Mouse (Mus musculus) frontal cortex, postnatal 36 days (tissue): ENCODE data around the gene Atg7.

Experiments
- DNase-seq, 2 experiments: peaks; one replicate each; pipeline ENCODE4 v3.0.0; 2022; ENCODE audit warnings: low spot score in 2 of 2

The Atg7 gene

GRCm38 (mm10) chr6:114735054-114735453 is 92.2 kb downstream of the Atg7 start:
- DNase-seq: no peak

GRCm38 (mm10) chr6:114736355-114736754 is 93.5 kb downstream of the Atg7 start:
- no peak for DNase-seq

GRCm38 (mm10) chr6:114737181-114737580 is 94.3 kb downstream of the Atg7 start:
- DNase-seq: no peak

- DNase-seq: no peak
These were observed 95.2 kb downstream of the Atg7 start for GRCm38 (mm10) chr6:114737931-114738759.

GRCm38 (mm10) chr6:114738760-114739112 is 95.8 kb downstream of the Atg7 start:
- DNase-seq: no peak

DNA sequence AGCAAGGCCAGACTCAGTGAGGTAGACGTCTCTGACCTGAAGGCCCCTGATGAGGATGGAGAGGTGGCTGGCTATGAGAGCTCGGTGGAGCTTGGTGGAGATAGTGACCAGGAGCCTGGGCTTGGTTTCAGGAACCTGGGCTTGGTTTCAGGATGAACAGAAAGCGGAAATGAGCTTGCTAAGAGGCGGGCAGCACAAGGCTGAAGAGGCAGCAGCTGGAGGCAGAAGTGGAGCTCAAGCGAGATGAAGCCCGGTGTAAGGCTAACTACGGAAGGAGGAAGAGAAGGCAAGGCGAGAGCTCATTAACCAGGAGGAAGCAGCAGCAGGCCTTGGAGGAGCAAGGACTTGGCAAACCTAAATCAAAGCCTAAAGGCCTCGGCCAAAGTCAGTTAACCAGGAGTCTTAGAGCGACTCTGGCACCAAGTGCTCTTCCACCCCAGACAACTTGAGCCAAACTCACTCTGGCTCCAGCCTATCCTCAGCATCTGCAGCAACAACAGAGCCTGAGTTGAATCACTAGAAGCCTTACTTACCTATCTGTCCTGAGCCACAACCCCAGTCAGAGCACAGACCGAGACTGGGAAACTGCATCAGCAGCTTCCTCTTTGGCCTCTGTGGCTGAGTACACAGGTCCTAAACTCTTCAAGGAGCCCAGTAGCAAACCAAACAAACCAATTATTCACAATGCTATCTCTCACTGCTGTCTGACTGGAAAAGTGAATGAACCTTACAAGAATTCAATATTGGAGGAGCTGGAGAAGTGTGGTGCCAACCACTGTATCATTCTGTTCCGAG is 99.5 kb downstream of the Atg7 start:
- no peak for DNase-seq

DNA sequence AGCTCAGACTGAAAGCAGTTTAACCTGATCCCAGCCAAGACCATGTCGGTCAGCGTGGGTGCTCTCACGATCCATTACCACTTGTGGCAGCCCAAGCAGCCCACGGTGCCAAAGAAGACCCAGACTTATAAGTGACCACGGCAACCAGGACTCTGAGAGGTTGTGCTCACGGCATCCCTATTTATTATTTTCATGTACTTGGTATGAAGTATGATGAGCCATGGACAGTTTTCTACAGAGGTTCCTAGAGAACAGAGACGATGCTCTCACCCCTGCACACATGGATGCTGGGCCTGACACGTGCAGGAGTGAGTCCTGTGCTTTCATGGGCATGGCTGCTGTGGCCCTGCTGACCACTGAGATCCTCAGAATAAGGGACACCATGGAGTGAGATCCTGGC is 100.2 kb downstream of the Atg7 start:
- DNase-seq: no peak

DNA sequence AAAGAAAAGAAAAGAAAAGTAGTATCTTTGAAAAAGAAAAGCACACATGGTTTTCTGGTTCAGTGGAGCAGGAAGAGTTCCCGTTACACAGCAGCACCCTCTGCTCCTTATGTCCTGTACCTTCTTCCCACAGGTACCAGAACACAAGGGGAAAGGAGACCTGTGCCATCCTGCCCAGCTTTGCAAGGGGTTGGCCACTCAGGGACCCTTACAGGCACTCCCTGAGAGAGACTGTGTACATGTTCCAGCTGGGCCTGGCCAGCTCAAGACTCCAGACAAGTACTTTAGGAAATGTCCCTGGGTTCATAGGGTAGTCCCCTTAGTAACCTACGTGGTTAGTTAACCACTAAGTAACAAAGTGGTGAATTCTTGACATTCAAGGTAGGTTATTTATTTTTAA is 100.9 kb downstream of the Atg7 start:
- DNase-seq: no peak

DNA sequence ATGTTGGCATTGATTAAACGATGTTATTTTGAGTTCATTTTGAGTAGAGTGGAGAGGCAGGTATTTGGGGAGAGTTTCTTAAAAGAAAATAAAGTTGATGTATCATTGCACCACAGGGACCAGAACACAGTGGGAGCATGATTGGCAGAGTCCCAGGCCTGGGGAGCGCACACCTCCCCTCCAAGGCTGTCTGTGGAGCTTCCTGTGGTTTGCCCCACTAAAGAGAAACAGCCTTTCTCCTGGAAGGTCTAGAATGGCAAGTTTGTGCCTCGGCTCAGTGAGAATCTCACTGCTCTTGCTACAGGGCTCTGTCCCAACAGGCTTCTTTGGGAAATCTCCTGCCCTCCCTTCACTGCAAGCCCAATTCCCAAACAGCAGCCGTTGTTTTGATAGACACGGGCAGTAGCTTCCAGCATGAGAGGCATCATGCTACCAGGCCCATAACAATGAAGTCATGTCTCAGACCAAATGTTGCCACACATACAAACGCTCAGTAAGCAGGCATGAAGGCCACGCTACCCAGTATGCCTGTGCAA is 103.6 kb downstream of the Atg7 start:
- DNase-seq: no peak

DNA sequence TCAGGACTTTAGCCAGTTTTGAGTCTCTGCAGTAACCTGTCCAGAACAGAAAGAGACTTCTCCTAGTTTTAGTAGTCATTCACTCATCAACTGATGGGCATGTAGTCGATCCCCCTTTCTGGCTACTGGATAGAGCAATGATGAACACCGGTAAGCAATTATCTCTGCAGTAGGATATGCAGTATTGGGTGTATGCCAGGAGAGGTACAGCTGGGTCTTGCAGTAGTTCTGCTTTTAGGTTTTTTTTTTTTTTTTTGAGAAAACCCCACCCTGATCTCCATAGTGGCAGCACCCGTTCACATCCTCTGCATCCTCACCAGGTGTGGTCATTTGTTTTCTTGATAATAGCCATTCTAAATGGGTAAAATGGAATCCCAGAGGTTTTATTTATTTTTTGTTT is 105.5 kb downstream of the Atg7 start:
- no peak for DNase-seq

GRCm38 (mm10) chr6:114748882-114749281 is 106.0 kb downstream of the Atg7 start:
- DNase-seq: no peak

- DNase-seq: no peak
These were observed 115.9 kb downstream of the Atg7 start for GRCm38 (mm10) chr6:114758795-114759194.

DNA sequence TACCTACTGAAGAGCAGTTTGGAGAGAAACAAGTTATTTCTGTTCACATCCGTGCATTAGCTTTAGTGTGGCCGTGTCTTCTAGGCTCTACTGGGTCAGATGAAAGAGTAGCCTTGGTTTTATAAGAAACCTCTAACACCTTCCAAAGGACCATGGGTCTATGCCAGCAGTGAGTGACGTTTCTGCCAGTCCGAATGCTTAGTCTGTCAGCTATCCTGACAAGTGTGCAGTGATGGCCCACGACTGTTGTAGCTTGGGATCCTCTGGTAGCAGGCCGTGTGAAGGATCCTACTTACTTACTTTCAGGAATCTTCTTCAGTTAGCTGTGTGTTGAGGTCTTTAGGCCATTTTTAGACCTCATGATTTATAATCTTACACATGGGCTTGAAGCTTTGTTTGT is 123.4 kb downstream of the Atg7 start:
- no peak for DNase-seq

- DNase-seq: no peak
These were observed 124.8 kb downstream of the Atg7 start for GRCm38 (mm10) chr6:114767710-114768109.

GRCm38 (mm10) chr6:114770337-114770736 is 127.4 kb downstream of the Atg7 start:
- DNase-seq: no peak

GRCm38 (mm10) chr6:114771502-114771901 is 128.6 kb downstream of the Atg7 start:
- DNase-seq: peak in 1 of 2 experiments; percentile 24

DNA sequence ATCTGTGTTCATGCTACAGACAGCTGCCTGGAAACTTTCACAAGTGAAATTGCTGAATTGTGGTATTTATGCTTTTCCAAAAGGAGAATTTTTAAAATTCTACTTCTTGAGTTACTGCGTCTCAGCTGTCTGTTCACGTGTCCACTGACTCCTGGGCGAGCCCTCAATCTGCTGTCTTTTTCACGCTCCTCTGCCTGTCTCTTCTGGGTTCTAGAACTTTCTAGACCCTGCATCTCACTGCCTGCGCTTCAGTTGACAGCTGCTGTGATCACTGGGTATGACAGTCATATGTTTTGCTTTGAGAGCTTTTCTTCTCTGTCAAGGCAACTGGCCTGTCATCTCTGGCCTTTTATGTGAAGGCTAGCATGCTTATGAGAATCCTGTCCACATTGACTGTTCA is 132.3 kb downstream of the Atg7 start:
- no peak for DNase-seq

- no peak for DNase-seq
These were observed 135.0 kb downstream of the Atg7 start for GRCm38 (mm10) chr6:114777872-114778271.

- DNase-seq: no peak
These were observed 135.8 kb downstream of the Atg7 start for GRCm38 (mm10) chr6:114778650-114779049.

DNA sequence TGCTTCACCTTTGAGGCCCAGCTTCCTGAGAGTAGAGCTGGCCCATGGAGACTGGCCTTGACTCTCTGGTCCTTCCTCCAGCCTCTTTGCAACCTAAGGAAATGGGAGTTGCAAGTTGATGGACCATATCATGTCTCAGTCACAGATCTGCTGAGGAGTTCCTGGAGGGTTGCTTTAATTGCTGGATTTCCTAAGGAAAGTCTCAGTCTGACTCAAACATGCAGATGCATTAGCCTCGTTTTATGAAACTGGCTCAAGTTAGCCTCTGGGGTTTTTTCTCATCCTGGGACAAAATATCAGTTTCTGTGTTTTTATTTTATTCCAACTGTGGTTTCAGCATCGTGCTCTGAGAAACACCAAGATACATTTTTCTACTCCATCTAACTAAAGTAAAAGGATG is 137.7 kb downstream of the Atg7 start:
- no peak for DNase-seq

- no peak for DNase-seq
These were observed 138.7 kb downstream of the Atg7 start for GRCm38 (mm10) chr6:114781415-114782240.

DNA sequence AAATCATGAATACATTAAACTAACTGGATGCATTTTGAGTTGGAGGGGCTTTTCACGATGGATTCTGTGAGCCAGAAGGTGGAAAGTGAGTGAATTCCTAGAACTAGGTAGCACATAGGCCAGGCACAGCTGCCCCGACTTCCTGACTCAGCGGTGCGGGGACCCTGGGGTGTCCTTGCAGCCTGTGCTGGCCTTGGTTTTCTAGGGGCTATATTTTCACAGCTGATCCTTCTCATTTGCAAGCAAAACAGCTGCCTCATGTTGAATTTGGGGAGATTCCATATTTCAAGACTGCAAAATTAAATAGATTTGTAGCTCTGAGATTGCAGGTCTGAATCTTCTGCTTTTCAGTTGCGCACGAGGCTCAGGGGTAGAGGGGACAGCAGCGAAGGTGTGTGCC is 139.6 kb downstream of the Atg7 start:
- no peak for DNase-seq
